Mouse (Mus musculus) gastrocnemius, postnatal 10 days (tissue): ENCODE results near the gene Bmp6. TPM values are rescaled to one million over a fixed set of nuclear protein-coding genes. Genes with fewer than 3 reads are reported as not detected.

Experiments used
- DNase-seq: peaks from one replicate; pipeline ENCODE4 v3.0.0; 2021; ENCODE audit warnings: mixed read lengths
- long read RNA-seq, 2 experiments: library from polyadenylated mRNA; stranded (forward); transcript quantifications; one replicate each; pipeline ENCODE4 v2.0.0; 2021
- total RNA-seq, 2 experiments: library from RNA; stranded (reverse); gene quantifications; 2 replicates each; pipeline ENCODE4 v1.2.3; 2021

The Bmp6 gene
- total RNA-seq, result 1 to 10 TPM; 7.6 to 9.3 TPM
- long read RNA-seq, experiment 1, transcript Bmp6-201 (7 exons, 3,593 nt), result major isoform, 22 of 24 reads
- long read RNA-seq, experiment 1, partial matches to known transcripts, result 2 of 24 reads
- long read RNA-seq, experiment 1, other reads (novel, unspliced or antisense), result 0 of 24 reads
- long read RNA-seq, experiment 2, transcript Bmp6-201 (7 exons, 3,593 nt), result major isoform, 20 of 21 reads
- long read RNA-seq, experiment 2, partial matches to known transcripts, result 0 of 21 reads
- long read RNA-seq, experiment 2, other reads (novel, unspliced or antisense), result 1 of 21 reads

DNA sequence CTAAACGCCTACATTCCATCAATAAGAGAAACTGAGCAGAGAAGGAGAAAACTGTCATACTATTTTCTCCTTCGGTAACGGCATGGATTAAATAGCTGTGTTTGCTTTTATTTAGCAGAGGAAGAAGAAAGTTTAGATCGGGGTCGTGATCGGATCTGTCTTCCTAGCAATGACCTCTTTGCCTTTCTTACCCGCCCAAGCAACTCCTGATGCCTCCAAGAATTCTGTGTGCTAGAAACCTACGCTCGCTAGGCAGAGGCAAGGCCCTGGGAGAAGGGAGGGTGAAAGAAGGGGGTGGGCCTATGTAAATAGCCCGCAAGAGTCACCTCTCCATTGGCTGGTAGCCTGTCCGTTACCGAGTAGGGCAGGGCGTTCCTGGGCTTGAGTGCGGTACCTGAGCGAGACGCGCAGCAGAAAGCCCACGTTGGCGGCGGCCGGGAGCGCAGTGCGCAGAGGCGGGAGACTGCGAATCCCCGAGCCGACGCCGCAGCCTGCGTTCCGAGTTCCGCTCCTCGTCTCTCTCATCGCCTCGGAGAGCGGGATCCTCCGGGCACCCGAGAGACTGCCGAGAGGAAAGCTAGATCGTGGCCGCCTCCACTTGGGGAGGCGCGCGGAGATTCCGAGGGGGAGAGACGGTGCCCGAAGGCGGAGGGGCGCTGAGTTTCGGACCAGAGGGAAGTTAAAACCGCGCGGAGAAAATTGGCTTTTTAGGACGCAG lies at the start of gene Bmp6:
TSS of gene Bmp6 (plus strand) at position 395 of the 718 bp plus-strand sequence.
- DNase-seq, result peak; percentile 65

DNA sequence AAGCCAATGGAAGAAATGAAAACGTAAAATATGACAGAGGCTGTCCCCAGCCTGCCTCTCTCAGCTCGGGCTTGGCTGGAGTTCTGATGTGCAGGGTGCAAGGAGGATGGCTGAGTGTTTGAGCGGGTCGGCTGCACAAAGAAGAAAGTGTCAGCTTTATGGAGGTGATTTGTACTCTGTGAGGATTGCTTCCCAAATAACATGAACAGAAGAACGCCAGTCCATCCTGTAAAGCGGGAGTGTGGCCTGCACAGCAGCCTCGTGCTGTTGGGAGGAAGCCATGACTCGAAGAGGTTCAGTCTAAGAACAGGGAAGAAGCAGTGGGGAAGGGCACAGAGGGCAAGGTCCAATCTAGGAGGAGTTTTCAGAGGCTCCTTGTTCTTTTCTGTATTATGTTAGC lies 48.7 kb upstream of the Bmp6 start:
- no peak for DNase-seq

DNA sequence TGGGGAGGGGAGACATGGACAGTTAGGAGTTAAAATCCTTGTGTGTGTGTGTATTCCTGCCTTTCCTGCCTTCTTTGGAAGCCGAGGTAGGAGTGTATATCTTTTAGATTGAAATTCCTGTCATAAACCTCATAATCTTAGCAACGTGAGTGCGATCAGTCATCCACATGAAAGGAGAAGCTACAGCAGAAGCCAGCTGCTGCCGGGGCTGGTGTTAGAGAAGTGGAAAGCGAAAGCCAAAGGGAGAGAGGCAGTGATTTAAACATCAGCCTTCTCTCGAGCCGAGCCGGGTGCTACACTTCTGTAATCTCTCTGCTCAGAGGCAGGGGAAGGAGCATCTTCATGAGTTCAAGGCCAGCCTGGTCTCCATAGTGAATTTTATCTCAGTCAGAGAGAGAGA lies 48.3 kb upstream of the Bmp6 start:
- DNase-seq, result no peak

- no peak for DNase-seq
Observed at GRCm38 (mm10) chr13:38311125-38311524, 33.8 kb upstream of the Bmp6 start.

GRCm38 (mm10) chr13:38312357-38313040 lies 32.4 kb upstream of the Bmp6 start:
- no peak for DNase-seq

GRCm38 (mm10) chr13:38314590-38314989 lies 30.3 kb upstream of the Bmp6 start:
- DNase-seq, result no peak

GRCm38 (mm10) chr13:38318418-38318817 lies 26.5 kb upstream of the Bmp6 start:
- no peak for DNase-seq

- no peak for DNase-seq
Observed at GRCm38 (mm10) chr13:38320354-38320753, 24.6 kb upstream of the Bmp6 start.

- DNase-seq, result no peak
Observed at GRCm38 (mm10) chr13:38324452-38324851, 20.5 kb upstream of the Bmp6 start.

- no peak for DNase-seq
Observed at GRCm38 (mm10) chr13:38327377-38327776, 17.5 kb upstream of the Bmp6 start.

GRCm38 (mm10) chr13:38333496-38333895 lies 11.4 kb upstream of the Bmp6 start:
- DNase-seq, result no peak

DNA sequence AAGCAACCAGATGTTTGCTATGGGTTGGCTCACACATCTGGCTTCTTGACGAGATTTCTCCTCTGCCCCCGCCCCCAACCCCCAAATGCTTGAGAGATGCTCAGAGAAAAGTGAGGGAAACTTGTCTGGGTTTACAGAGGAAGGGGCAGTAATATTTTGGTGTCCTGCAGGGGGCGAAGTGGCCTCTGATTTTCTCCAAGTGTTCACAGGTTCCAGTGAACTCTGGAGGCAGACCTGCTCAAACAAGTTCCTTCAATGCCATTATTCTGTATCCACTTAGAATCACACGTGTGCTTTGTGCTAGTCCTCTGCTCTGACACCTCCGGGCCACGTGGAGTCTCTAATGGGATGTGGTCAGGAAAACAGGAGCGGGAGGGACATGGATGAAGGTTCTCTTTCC lies 2.3 kb upstream of the Bmp6 start:
- peak; percentile 75 for DNase-seq

DNA sequence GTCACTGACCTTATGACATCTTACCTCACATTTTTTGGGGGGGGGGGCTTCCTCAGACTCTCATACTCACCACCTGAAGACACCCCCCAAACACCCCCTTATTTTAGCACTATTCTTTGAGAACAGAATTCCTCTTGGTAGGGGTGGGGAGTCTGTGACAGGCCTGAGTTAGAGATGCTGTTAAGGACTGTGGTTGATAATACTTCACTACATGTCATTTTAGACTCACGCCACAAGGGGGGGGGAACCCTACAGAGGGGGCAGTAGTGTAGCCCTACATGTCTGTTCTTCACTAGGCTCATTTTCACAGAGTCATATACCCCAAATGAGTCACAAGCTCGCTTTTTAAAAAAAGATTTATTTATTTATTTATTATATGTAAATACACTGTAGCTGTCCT lies 1.7 kb upstream of the Bmp6 start:
- no peak for DNase-seq

GRCm38 (mm10) chr13:38345431-38345820 lies 519 bp downstream of the Bmp6 start:
- no peak for DNase-seq

DNA sequence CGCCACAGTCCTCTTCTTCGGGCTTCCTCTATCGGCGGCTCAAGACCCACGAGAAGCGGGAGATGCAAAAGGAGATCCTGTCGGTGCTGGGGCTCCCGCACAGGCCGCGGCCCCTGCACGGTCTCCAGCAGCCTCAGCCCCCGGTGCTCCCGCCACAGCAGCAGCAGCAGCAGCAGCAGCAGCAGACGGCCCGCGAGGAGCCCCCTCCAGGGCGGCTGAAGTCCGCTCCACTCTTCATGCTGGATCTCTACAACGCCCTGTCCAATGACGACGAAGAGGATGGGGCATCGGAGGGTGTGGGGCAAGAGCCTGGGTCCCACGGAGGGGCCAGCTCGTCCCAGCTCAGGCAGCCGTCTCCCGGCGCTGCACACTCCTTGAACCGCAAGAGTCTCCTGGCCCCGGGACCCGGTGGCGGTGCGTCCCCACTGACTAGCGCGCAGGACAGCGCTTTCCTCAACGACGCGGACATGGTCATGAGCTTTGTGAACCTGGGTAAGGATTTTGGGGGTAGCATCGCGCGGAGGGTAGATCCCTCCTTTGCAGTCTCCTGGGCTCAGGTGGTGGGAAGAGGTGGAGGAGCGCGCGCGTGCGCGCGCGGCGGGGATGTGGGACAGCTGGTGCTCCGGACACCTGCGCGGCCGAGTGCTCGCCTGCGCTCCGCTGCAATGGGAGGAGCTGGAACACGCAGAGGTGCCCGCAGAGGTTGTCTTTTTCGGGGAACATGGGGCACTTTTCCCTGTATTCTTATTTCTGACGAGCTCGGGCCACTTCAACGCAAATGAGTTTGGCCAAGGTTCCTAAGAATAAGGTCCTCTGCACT lies 1.4 kb downstream of the Bmp6 start:
- peak; percentile 29 for DNase-seq

GRCm38 (mm10) chr13:38347021-38347774 lies 2.3 kb downstream of the Bmp6 start:
- peak; percentile 21 for DNase-seq

GRCm38 (mm10) chr13:38347775-38348135 lies 2.8 kb downstream of the Bmp6 start:
- DNase-seq, result no peak

- DNase-seq, result no peak
Observed at GRCm38 (mm10) chr13:38349046-38349445, 4.1 kb downstream of the Bmp6 start.

- DNase-seq, result no peak
Observed at GRCm38 (mm10) chr13:38349818-38350217, 4.9 kb downstream of the Bmp6 start.

DNA sequence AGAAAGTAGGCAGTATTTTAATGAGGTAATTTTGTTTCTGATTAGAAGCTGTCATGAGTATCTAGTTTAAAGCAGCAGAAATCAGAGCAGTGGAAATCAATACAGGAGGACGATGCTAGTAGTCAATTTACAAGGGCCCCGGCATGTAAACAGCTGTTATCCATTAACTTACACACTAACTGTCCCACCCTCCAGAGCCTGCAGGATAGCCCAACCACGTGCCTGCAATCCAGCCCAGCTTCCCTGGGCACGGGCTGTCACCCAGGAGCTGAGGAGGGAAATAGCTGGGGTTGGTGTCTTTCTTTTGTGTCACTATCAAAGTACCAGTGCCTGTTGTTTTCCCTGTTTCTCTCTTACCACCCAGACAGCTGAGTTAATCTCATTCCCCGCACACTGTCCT lies 7.1 kb downstream of the Bmp6 start:
- DNase-seq, result no peak

DNA sequence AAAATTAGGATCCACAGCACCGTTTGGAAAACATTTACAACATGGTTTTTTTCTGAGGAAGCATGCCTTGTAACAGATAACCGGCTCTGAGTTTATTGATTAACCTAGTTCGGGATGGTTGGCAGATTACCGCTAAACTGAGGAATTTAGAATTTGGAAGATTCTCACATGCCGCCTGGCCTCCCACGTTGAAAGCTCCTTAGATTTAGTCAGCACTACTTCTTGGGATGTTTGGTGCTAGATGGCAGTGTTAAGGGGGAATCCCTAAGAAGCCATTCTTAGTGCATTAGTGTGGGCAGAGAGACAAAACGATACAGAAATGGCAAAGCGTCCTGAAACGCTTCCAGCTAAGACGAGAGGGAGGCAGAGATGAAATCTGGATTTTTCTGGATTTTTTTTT lies 8.1 kb downstream of the Bmp6 start:
- no peak for DNase-seq
